Mouse (Mus musculus) MEL (cell line): Measurements from ENCODE around the gene Amhr2. TPM values are rescaled to one million over a fixed set of nuclear protein-coding genes. Genes with fewer than 3 reads are reported as not detected.
A peak's percentile ranks its signal among the peaks of the same experiment; 100 is the strongest.

Experiments
- DNase-seq: peaks from one replicate; pipeline ENCODE4 v3.0.0; 2011; ENCODE audit warnings: low read depth, low spot score
- H3K27ac ChIP-seq: 2 replicates; pipeline ENCODE4 v1.5.1; 2012; ENCODE audit warnings: low read depth, mild to moderate bottlenecking, control low read depth, low read length, moderate library complexity; ENCODE audit not compliant: control insufficient read depth
- H3K27me3 ChIP-seq, 2 experiments: fragments of 150-350 bp in 1 of 2; sonication (generic) in 1 of 2; 2 replicates each; pipeline ENCODE4 v1.6.1; 2012; ENCODE audit warnings: low read length in 2 of 2, mild to moderate bottlenecking in 2 of 2, improper control_type of control experiment in 1 of 2, moderate library complexity in 1 of 2; ENCODE audit not compliant: insufficient read depth in 2 of 2, control insufficient read depth in 1 of 2
- H3K36me3 ChIP-seq, 2 experiments: 2 replicates each; pipeline ENCODE4 v1.6.1; 2012 to 2014; ENCODE audit warnings: low read length in 2 of 2, improper control_type of control experiment in 1 of 2, inconsistent platforms in 1 of 2, mild to moderate bottlenecking in 1 of 2; ENCODE audit not compliant: insufficient read depth in 2 of 2, control insufficient read depth in 1 of 2
- H3K4me1 ChIP-seq, 2 experiments: fragments of 150-350 bp in 1 of 2; sonication (generic) in 1 of 2; 2 replicates each; pipeline ENCODE4 v1.6.1; 2012; ENCODE audit warnings: low read length in 2 of 2, improper control_type of control experiment in 1 of 2, mild to moderate bottlenecking in 1 of 2; ENCODE audit not compliant: insufficient read depth in 2 of 2, control insufficient read depth in 1 of 2
- H3K4me3 ChIP-seq, 2 experiments: fragments of 150-350 bp in 1 of 2; sonication (generic) in 1 of 2; 2 replicates each; pipeline ENCODE4 v1.5.1; 2012; ENCODE audit warnings: low read depth in 2 of 2, low read length in 2 of 2, mild to moderate bottlenecking in 2 of 2, moderate library complexity in 2 of 2, control low read depth in 1 of 2, improper control_type of control experiment in 1 of 2; ENCODE audit not compliant: control insufficient read depth in 1 of 2, insufficient read depth in 1 of 2
- H3K79me2 ChIP-seq: 2 replicates; pipeline ENCODE4 v1.6.1; 2012; ENCODE audit warnings: mild to moderate bottlenecking, low read length, moderate library complexity; ENCODE audit not compliant: control insufficient read depth, poor library complexity, insufficient read depth
- H3K9ac ChIP-seq: 2 replicates; pipeline ENCODE4 v1.6.1; 2012; ENCODE audit warnings: low read depth, mild to moderate bottlenecking, control low read depth, low read length, moderate library complexity; ENCODE audit not compliant: control insufficient read depth, poor library complexity, severe bottlenecking
- H3K9me3 ChIP-seq: fragments of 150-350 bp; sonication (generic); replicated peaks from 2 replicates; pipeline ENCODE4 v1.6.1; 2012; ENCODE audit warnings: mild to moderate bottlenecking, low read length, improper control_type of control experiment, moderate library complexity; ENCODE audit not compliant: insufficient read depth
- CHD1 ChIP-seq: IDR thresholded peaks from 2 replicates; pipeline ENCODE4 v1.6.1; 2012; ENCODE audit warnings: low read depth, mild to moderate bottlenecking, inconsistent platforms, low read length, improper control_type of control experiment
- CHD2 ChIP-seq: IDR thresholded peaks from 2 replicates; pipeline ENCODE4 v1.6.1; 2011; ENCODE audit warnings: low read length, improper control_type of control experiment
- CTCF ChIP-seq, 3 experiments: IDR thresholded peaks in 2 of 3; conservative IDR thresholded peaks in 1 of 3; 2 replicates each; pipeline ENCODE4 v1.5.1; 2011 to 2012; ENCODE audit warnings: low read length in 3 of 3, low read depth in 2 of 3, mild to moderate bottlenecking in 2 of 3, improper control_type of control experiment in 1 of 3, inconsistent platforms in 1 of 3, mixed read lengths in 1 of 3, moderate library complexity in 1 of 3; ENCODE audit not compliant: control insufficient read depth in 1 of 3, insufficient read depth in 1 of 3, poor library complexity in 1 of 3, severe bottlenecking in 1 of 3
- E2F4 ChIP-seq: IDR thresholded peaks from 2 replicates; pipeline ENCODE4 v1.6.1; 2011; ENCODE audit warnings: low read depth, low read length, improper control_type of control experiment, borderline replicate concordance
- ELF1 ChIP-seq: IDR thresholded peaks from 2 replicates; pipeline ENCODE4 v1.6.1; 2014; ENCODE audit warnings: low read depth, mild to moderate bottlenecking, inconsistent platforms, low read length, improper control_type of control experiment, moderate library complexity
- EP300 ChIP-seq, 2 experiments: IDR thresholded peaks; 2 replicates each; pipeline ENCODE4 v1.6.1; 2011; ENCODE audit warnings: improper control_type of control experiment in 2 of 2, low read length in 2 of 2, low read depth in 1 of 2, mild to moderate bottlenecking in 1 of 2
- ETS1 ChIP-seq: IDR thresholded peaks from 2 replicates; pipeline ENCODE4 v1.6.1; 2012; ENCODE audit warnings: low read depth, mild to moderate bottlenecking, inconsistent platforms, low read length, improper control_type of control experiment, moderate library complexity
- GABPA ChIP-seq: IDR thresholded peaks from 2 replicates; pipeline ENCODE4 v1.6.1; 2012; ENCODE audit warnings: low read depth, mild to moderate bottlenecking, inconsistent platforms, low read length, improper control_type of control experiment, moderate library complexity
- GATA1 ChIP-seq: IDR thresholded peaks from 2 replicates; pipeline ENCODE4 v1.6.1; 2011; ENCODE audit warnings: low read depth, low read length, improper control_type of control experiment
- HCFC1 ChIP-seq: IDR thresholded peaks from 2 replicates; pipeline ENCODE4 v1.6.1; 2012; ENCODE audit warnings: low read depth, mild to moderate bottlenecking, inconsistent platforms, low read length, improper control_type of control experiment, moderate library complexity
- JUND ChIP-seq: IDR thresholded peaks from 2 replicates; pipeline ENCODE4 v1.6.1; 2011; ENCODE audit warnings: low read depth, mild to moderate bottlenecking, improper control_type of control experiment, low read length
- KAT2A ChIP-seq: conservative IDR thresholded peaks from 2 replicates; pipeline ENCODE4 v1.6.1; 2012; ENCODE audit warnings: low read depth, low read length, improper control_type of control experiment, inconsistent platforms
- MAFK ChIP-seq: IDR thresholded peaks from 2 replicates; pipeline ENCODE4 v1.6.1; 2011; ENCODE audit warnings: low read depth, mild to moderate bottlenecking, low read length, improper control_type of control experiment, borderline replicate concordance
- MAX ChIP-seq: IDR thresholded peaks from 2 replicates; pipeline ENCODE4 v1.6.1; 2011; ENCODE audit warnings: low read length, improper control_type of control experiment
- MAZ ChIP-seq: IDR thresholded peaks from 2 replicates; pipeline ENCODE4 v1.6.1; 2012; ENCODE audit warnings: low read depth, mild to moderate bottlenecking, inconsistent platforms, low read length, improper control_type of control experiment
- MEF2A ChIP-seq: IDR thresholded peaks from 2 replicates; pipeline ENCODE4 v1.6.1; 2014; ENCODE audit warnings: low read depth, mild to moderate bottlenecking, inconsistent platforms, low read length, improper control_type of control experiment; ENCODE audit not compliant: poor library complexity, insufficient replicate concordance, severe bottlenecking; ENCODE audit errors: extremely low read depth
- MXI1 ChIP-seq: IDR thresholded peaks from 2 replicates; pipeline ENCODE4 v1.6.1; 2011; ENCODE audit warnings: mild to moderate bottlenecking, low read depth, low read length, improper control_type of control experiment
- MYB ChIP-seq: IDR thresholded peaks from 2 replicates; pipeline ENCODE4 v1.6.1; 2011; ENCODE audit warnings: mild to moderate bottlenecking, low read depth, low read length, improper control_type of control experiment
- MYC ChIP-seq: IDR thresholded peaks from 2 replicates; pipeline ENCODE4 v1.6.1; 2011; ENCODE audit warnings: low read depth, mild to moderate bottlenecking, low read length, improper control_type of control experiment, moderate library complexity
- NELFE ChIP-seq: IDR thresholded peaks from 2 replicates; pipeline ENCODE4 v1.6.1; 2011; ENCODE audit warnings: low read depth, low read length, improper control_type of control experiment
- POLR2A ChIP-seq, 2 experiments: IDR thresholded peaks; 2 replicates each; pipeline ENCODE4 v1.6.1; 2011 to 2012; ENCODE audit warnings: low read length in 2 of 2, mild to moderate bottlenecking in 2 of 2, control low read depth in 1 of 2, improper control_type of control experiment in 1 of 2, low read depth in 1 of 2, moderate library complexity in 1 of 2; ENCODE audit not compliant: control insufficient read depth in 1 of 2, insufficient read depth in 1 of 2, poor library complexity in 1 of 2
- POLR2AphosphoS2 ChIP-seq: IDR thresholded peaks from 2 replicates; pipeline ENCODE4 v1.6.1; 2011; ENCODE audit warnings: low read length, improper control_type of control experiment
- POLR2AphosphoS5 ChIP-seq: IDR thresholded peaks from 2 replicates; pipeline ENCODE4 v1.6.1; 2012; ENCODE audit warnings: low read depth, borderline replicate concordance, mild to moderate bottlenecking, inconsistent platforms, low read length, moderate library complexity, mixed read lengths
- RAD21 ChIP-seq: IDR thresholded peaks from 2 replicates; pipeline ENCODE4 v1.6.1; 2011; ENCODE audit warnings: mild to moderate bottlenecking, low read depth, low read length, improper control_type of control experiment
- RCOR1 ChIP-seq: IDR thresholded peaks from 2 replicates; pipeline ENCODE4 v1.6.1; 2012; ENCODE audit warnings: low read depth, mild to moderate bottlenecking, inconsistent platforms, low read length, improper control_type of control experiment
- SIN3A ChIP-seq: IDR thresholded peaks from 2 replicates; pipeline ENCODE4 v1.6.1; 2012; ENCODE audit warnings: low read length, improper control_type of control experiment, inconsistent platforms
- TAL1 ChIP-seq: IDR thresholded peaks from 2 replicates; pipeline ENCODE4 v1.6.1; 2012; ENCODE audit warnings: mild to moderate bottlenecking, inconsistent platforms, low read length, moderate library complexity, mixed read lengths
- TBP ChIP-seq: IDR thresholded peaks from 2 replicates; pipeline ENCODE4 v1.8.0; 2011; ENCODE audit warnings: low read depth, low read length, improper control_type of control experiment
- TCF12 ChIP-seq: IDR thresholded peaks from 2 replicates; pipeline ENCODE4 v1.6.1; 2014; ENCODE audit warnings: low read depth, mild to moderate bottlenecking, inconsistent platforms, low read length, improper control_type of control experiment, moderate library complexity
- UBTF ChIP-seq: IDR thresholded peaks from 2 replicates; pipeline ENCODE4 v1.6.1; 2012; ENCODE audit warnings: low read depth, mild to moderate bottlenecking, inconsistent platforms, low read length, improper control_type of control experiment, moderate library complexity, borderline replicate concordance; ENCODE audit not compliant: insufficient read depth
- USF1 ChIP-seq: IDR thresholded peaks from 2 replicates; pipeline ENCODE4 v1.6.1; 2014; ENCODE audit warnings: low read depth, mild to moderate bottlenecking, inconsistent platforms, low read length, improper control_type of control experiment, moderate library complexity
- USF2 ChIP-seq, 2 experiments: IDR thresholded peaks; 2 replicates each; pipeline ENCODE4 v1.6.1; 2011 to 2012; ENCODE audit warnings: improper control_type of control experiment in 2 of 2, low read length in 2 of 2, borderline replicate concordance in 1 of 2, inconsistent platforms in 1 of 2, low read depth in 1 of 2, mild to moderate bottlenecking in 1 of 2; ENCODE audit not compliant: insufficient read depth in 1 of 2
- ZC3H11A ChIP-seq: IDR thresholded peaks from 2 replicates; pipeline ENCODE4 v1.6.1; 2012; ENCODE audit warnings: low read depth, mild to moderate bottlenecking, inconsistent platforms, low read length, improper control_type of control experiment
- ZKSCAN1 ChIP-seq: IDR thresholded peaks from 2 replicates; pipeline ENCODE4 v1.6.1; 2012; ENCODE audit warnings: low read depth, mild to moderate bottlenecking, inconsistent platforms, low read length, improper control_type of control experiment, moderate library complexity
- ZMIZ1 ChIP-seq: IDR thresholded peaks from 2 replicates; pipeline ENCODE4 v1.6.1; 2012; ENCODE audit warnings: low read depth, mild to moderate bottlenecking, inconsistent platforms, low read length, improper control_type of control experiment, moderate library complexity
- ZNF384 ChIP-seq: IDR thresholded peaks from 2 replicates; pipeline ENCODE4 v1.6.1; 2012; ENCODE audit warnings: low read depth, mild to moderate bottlenecking, inconsistent platforms, low read length, improper control_type of control experiment
- polyA plus RNA-seq, 2 experiments: library from polyadenylated mRNA; stranded (reverse) in 1 of 2; unstranded in 1 of 2; fragments of >175 nt in 1 of 2; fragments of >200 nt in 1 of 2; gene quantifications; 2 replicates each; pipeline versions ENCODE4 v1.2.1 to v1.2.4; 2012; ENCODE audit warnings: low replicate concordance in 2 of 2, low read depth in 1 of 2; ENCODE audit not compliant: insufficient read length in 2 of 2, insufficient read depth in 1 of 2, missing spikeins in 1 of 2
- total RNA-seq: library from RNA; depleted of rRNA; stranded (reverse); fragments of 300-350 nt; gene quantifications from 2 replicates; pipeline ENCODE4 v1.2.3, GENCODE M21; 2012

Amhr2 gene
- total and polyA plus RNA-seq, 3 experiments = 6.9 to 22.7 TPM; not detected in 1

GRCm38 (mm10) chr15:102458904-102459317 lies 13.7 kb downstream of the Amhr2 start, which contains the start of gene Prr13:
Prr13 (plus strand) TSS chr15:102459028.
- Histone ChIP-seq H3K27ac (peak within 1 kb of the TSS; percentile 96), H3K79me2 (peaks cover 2% of the 10 kb centered on the region; the same call in 1 of the 2 replicates), H3K9me3 (no peaks in the 10 kb centered on the region), H3K4me1 (peaks cover 5 to 36% of the 10 kb centered on the region in 2 experiments), H3K27me3 (no peaks in the 10 kb centered on the region), H3K36me3 (peaks cover 0 to 26% of the 10 kb centered on the region in 2 experiments; a peak in 2 of 4 replicates), H3K9ac (peak within 1 kb of the TSS; percentile 79), H3K4me3 (peak within 1 kb of the TSS; percentile 78 to 79)
- TF ChIP-seq RCOR1 (no peak; the same call in 1 of the 2 replicates), MXI1 (peak; percentile 85), CTCF (IDR thresholded peaks at IDR 0.05 in 2 of 3, conservative IDR thresholded peaks at IDR 0.05 in 1 of 3; ENCODE audit: control insufficient read depth in 1 of 3, insufficient read depth in 1 of 3, low read depth in 2 of 3, low read length in 3 of 3, poor library complexity in 1 of 3, severe bottlenecking in 1 of 3) (peak; percentile 30 to 63 (median 63); a peak in 5 of 6 replicates), POLR2AphosphoS5 (no peak), ZKSCAN1 (no peak), ELF1 (peak; percentile 99), GABPA (no peak), POLR2AphosphoS2 (peak; percentile 72; the same call in 1 of the 2 replicates), TAL1 (no peak), POLR2A (IDR thresholded peaks at IDR 0.05; ENCODE audit: control insufficient read depth in 1 of 2, insufficient read depth in 1 of 2, low read depth in 1 of 2, low read length in 2 of 2, poor library complexity in 1 of 2) (peak; percentile 50 to 70; a peak in 3 of 4 replicates), MEF2A (no peak), UBTF (no peak), SIN3A (peak; percentile 95), NELFE (peak; percentile 80), TBP (peak; percentile 79), RAD21 (no peak; the same call in 1 of the 2 replicates), ZC3H11A (no peak), MYC (no peak; the same call in 1 of the 2 replicates), E2F4 (0 out of 2 replicates have a peak, but pooled peaks have one; percentile 41), MAZ (no peak), GATA1 (no peak), MYB (peak; percentile 74), JUND (no peak), TCF12 (peak; percentile 41; the same call in 1 of the 2 replicates), EP300 (IDR thresholded peaks at IDR 0.05; ENCODE audit: low read depth in 1 of 2, low read length in 2 of 2) (0 out of 4 replicates have a peak, but pooled peaks of 1 of the 2 experiments have one; percentile 17), ETS1 (peak; percentile 73; the same call in 1 of the 2 replicates), ZMIZ1 (peak; percentile 94), MAFK (no peak), HCFC1 (peak; percentile 85), ZNF384 (peak; percentile 72), CHD1 (no peak), USF2 (IDR thresholded peaks at IDR 0.05; ENCODE audit: borderline replicate concordance in 1 of 2, insufficient read depth in 1 of 2, low read depth in 1 of 2, low read length in 2 of 2) (no peak), MAX (no peak; the same call in none of the 2 replicates), USF1 (peak; percentile 65), KAT2A (peak; percentile 47; the same call in 1 of the 2 replicates), CHD2 (peak; percentile 65)
- DNase-seq = peak; percentile 99
